Comparison of ENCODE assay signal across 8 mouse cellular contexts in genomic region chr8:12672056-12672881, GRCm38 (mm10). TPM values are rescaled to one million over a fixed set of nuclear protein-coding genes. Genes with fewer than 3 reads are reported as not detected.
DNase-seq lines count a peak whose midpoint lies in the region; ATAC-seq lines count a peak whose summit lies in the region.

Tubgcp3 (minus strand) TSS chr8:12672248.

- intact Hi-C loops in gastrocnemius, postnatal 14 days (cut with DNase I; ENCODE audit: low total_unique reads) = loop anchor here (10.0 kb wide), 1 partner anchor 143 kb away; no protein-coding TSS in a partner anchor
- intact Hi-C loops in left cerebral cortex, postnatal 10 days (cut with DNase I) = no loop called here

- peak; percentile 89 for ATAC-seq in inflammation-experienced regulatory T-cells, adult 6 months
- ATAC-seq in megakaryocyte-erythroid progenitor cell, adult 5-6 weeks (replicated peaks; ENCODE audit: low FRiP score, low TSS enrichment, poor library complexity, severe bottlenecking) = peak; percentile 79

- DNase-seq in adipocyte (ENCODE audit: low spot score) = peak; percentile 93
- peak; percentile 96 for DNase-seq in embryo, embryonic 10 days (ENCODE audit: low spot score)
- DNase-seq in gastrocnemius, postnatal 14 days = peak; percentile 89
- peak; percentile 85 to 94 for DNase-seq in left cerebral cortex, postnatal 10 days (ENCODE audit: extremely low spot score in 1 of 2, low spot score in 2 of 2)
- DNase-seq in right cerebral cortex, postnatal 25 days = peak; percentile 89
- DNase-seq in urinary bladder, postnatal 4 days (ENCODE audit: low spot score in 2 of 2) = peak; percentile 79 to 89

RNA-seq across cellular contexts. Expression of gene Tubgcp3, which starts in this region (rescaled TPM):
- total RNA-seq in gastrocnemius, postnatal 14 days (2021) = 1 to 10 TPM; 8.9 to 9.5 TPM
- 10 to 100 TPM; 36.2 to 52.4 (median 49.1) TPM for polyA plus RNA-seq in inflammation-experienced regulatory T-cells, adult 6 months (2017; shearing (Covaris generic))
- 10 to 100 TPM; 32.3 to 32.7 TPM for total RNA-seq in left cerebral cortex, postnatal 10 days (2021)
- 74.5 and 98.6 TPM in 2 replicates for total RNA-seq in megakaryocyte-erythroid progenitor cell, adult 5-6 weeks (2014; fragmentation: Nextera tagmentation)
- 42.4 and 59.8 TPM in 2 replicates for total RNA-seq in megakaryocyte-erythroid progenitor cell, adult 5-6 weeks (2017)

Comparison
In these comparisons a context has a peak if more than half of its experiments do, and no peak if none do; other contexts are left out.
1. Peak in every context shown above with its lines: DNase-seq and ATAC-seq.